Mouse (Mus musculus) heart, adult 2 months (tissue): ENCODE results near the gene Gm16427.
"Not testable (repeated sequence)": the region's sequence is repeated elsewhere in the genome, so short reads cannot be mapped to it uniquely, and the experiment has no call there.

Experiments
- CTCF ChIP-seq: fragments of 200-600 bp; IDR thresholded peaks from 2 replicates; pipeline ENCODE4 v1.8.1; 2022; ENCODE audit warnings: antibody characterized with exemption, mild to moderate bottlenecking, moderate library complexity
- EP300 ChIP-seq: fragments of 200-500 bp; IDR thresholded peaks from 2 replicates; pipeline ENCODE4 v1.6.1; 2011; ENCODE audit warnings: low read depth, low read length, control low read depth; ENCODE audit not compliant: insufficient read depth
- POLR2A ChIP-seq: fragments of 200-500 bp; IDR thresholded peaks from 2 replicates; pipeline ENCODE4 v1.6.1; 2011; ENCODE audit warnings: mild to moderate bottlenecking, low read depth, low read length, control low read depth; ENCODE audit not compliant: insufficient read depth

DNA sequence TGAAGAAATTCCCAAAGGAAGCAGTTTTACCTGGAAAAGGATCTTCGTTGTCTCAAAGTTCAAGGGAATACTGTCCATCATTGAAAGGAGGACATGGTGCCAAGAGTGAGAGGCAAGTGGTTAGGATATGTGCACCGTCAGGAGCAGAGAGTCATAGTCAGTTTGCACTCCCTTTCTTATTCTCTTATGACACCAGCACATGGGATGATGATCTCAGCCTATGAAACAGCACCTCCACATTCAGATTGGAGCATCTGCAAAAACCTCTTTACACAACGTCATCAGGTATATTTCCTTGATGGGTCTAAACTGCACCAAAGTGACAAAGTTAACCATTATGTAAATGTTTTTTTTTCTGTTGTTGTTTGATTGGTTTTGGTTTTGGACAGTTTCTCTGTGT is at the start of gene Gm16427:
- not testable (repeated sequence) for TF ChIP-seq EP300, CTCF, POLR2A
